Mouse (Mus musculus) kidney, adult 2 months (tissue): Measurements from ENCODE around the gene Gm13290.

Source experiments
- CTCF ChIP-seq: fragments of 200-500 bp; conservative IDR thresholded peaks from 2 replicates; pipeline ENCODE4 v1.5.1; 2011; ENCODE audit warnings: low read depth, mild to moderate bottlenecking, control low read depth, low read length, moderate library complexity, mixed read lengths; ENCODE audit not compliant: insufficient read depth, insufficient read length
- POLR2A ChIP-seq: fragments of 200-500 bp; IDR thresholded peaks from one replicate; pipeline ENCODE4 v1.6.1; 2011; ENCODE audit warnings: low read depth, low read length, control low read depth

- TF ChIP-seq CTCF = no peak
- TF ChIP-seq POLR2A = no peak
Measured at GRCm38 (mm10) chr4:88749926-88750325, 23.7 kb upstream of the Gm13290 start.
